Mouse (Mus musculus): Measurements from ENCODE around the gene Zfyve26. TPM values are rescaled to one million over a fixed set of nuclear protein-coding genes. Genes with fewer than 3 reads are reported as not detected.

The Zfyve26 gene
- polyA plus RNA-seq, 1 experiment, result 0.32 TPM

GRCm38 (mm10) chr12:79282595-79282994 is 13.5 kb downstream of the Zfyve26 start:
- Histone ChIP-seq H3K27me3 (ENCODE audit: control insufficient read depth) (no peaks in the 10 kb centered on the region), H3K4me1 (ENCODE audit: control insufficient read depth) (no peaks in the 10 kb centered on the region), H3K9me3 (ENCODE audit: control insufficient read depth, low read length) (no peaks in the 10 kb centered on the region), H3K4me3 (replicated peaks) (no peak overlapping the region), H3K36me3 (ENCODE audit: control insufficient read depth) (peaks cover 95% of the 10 kb centered on the region)
- no peak for TF ChIP-seq GATA1 (IDR thresholded peaks at IDR 0.05; ENCODE audit: low read length)

GRCm38 (mm10) chr12:79279513-79280115 is 16.5 kb downstream of the Zfyve26 start:
- TF ChIP-seq GATA1 (IDR thresholded peaks at IDR 0.05; ENCODE audit: low read length), result no peak
- TF ChIP-seq TAL1 (IDR thresholded peaks at IDR 0.05; ENCODE audit: low read length), result no peak
- Histone ChIP-seq H3K4me3 (replicated peaks) (no peak overlapping the region), H3K9me3 (ENCODE audit: control insufficient read depth, low read length) (no peaks in the 10 kb centered on the region), H3K36me3 (ENCODE audit: control insufficient read depth) (peaks cover 94% of the 10 kb centered on the region), H3K4me1 (ENCODE audit: control insufficient read depth) (no peaks in the 10 kb centered on the region), H3K27me3 (ENCODE audit: control insufficient read depth) (no peaks in the 10 kb centered on the region)

DNA sequence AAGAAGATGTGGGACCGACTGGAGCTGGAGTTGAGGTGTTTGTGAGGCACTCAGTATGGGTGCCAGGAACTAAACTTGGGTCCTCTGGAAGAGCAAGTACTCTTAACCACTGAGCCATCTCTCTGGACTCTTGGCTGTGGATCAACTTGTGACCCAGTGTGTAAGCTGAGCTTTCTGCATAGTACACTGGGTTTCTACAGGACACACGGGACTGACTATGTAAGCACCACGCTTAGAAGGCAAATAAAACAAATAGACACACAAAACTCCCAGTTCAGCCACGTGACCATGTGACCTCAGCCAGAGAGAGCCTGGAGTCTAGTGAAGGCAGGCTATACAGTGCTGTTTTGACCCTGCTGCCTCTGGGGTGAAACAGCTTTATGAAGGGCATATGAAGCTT is 23.5 kb downstream of the Zfyve26 start:
- H3K4me3 ChIP-seq (replicated peaks), result no peak overlapping the region
- no peaks in the 10 kb centered on the region for H3K9me3 ChIP-seq (ENCODE audit: control insufficient read depth, low read length)
- H3K36me3 ChIP-seq (ENCODE audit: control insufficient read depth), result peaks cover 97% of the 10 kb centered on the region
- no peaks in the 10 kb centered on the region for H3K27me3 ChIP-seq (ENCODE audit: control insufficient read depth)
- H3K4me1 ChIP-seq (ENCODE audit: control insufficient read depth), result no peaks in the 10 kb centered on the region
- no peak for TF ChIP-seq TAL1 (IDR thresholded peaks at IDR 0.05; ENCODE audit: low read length)
- no peak for TF ChIP-seq GATA1 (IDR thresholded peaks at IDR 0.05; ENCODE audit: low read length)

GRCm38 (mm10) chr12:79261035-79261434 is 35.1 kb downstream of the Zfyve26 start:
- TF ChIP-seq TAL1 (IDR thresholded peaks at IDR 0.05; ENCODE audit: low read length) (no peak), GATA1 (IDR thresholded peaks at IDR 0.05; ENCODE audit: low read length) (no peak)
- Histone ChIP-seq H3K27me3 (ENCODE audit: control insufficient read depth) (no peaks in the 10 kb centered on the region), H3K36me3 (ENCODE audit: control insufficient read depth) (peaks cover 88% of the 10 kb centered on the region), H3K4me3 (replicated peaks) (no peak overlapping the region), H3K9me3 (ENCODE audit: control insufficient read depth, low read length) (no peaks in the 10 kb centered on the region), H3K4me1 (ENCODE audit: control insufficient read depth) (no peaks in the 10 kb centered on the region)

DNA sequence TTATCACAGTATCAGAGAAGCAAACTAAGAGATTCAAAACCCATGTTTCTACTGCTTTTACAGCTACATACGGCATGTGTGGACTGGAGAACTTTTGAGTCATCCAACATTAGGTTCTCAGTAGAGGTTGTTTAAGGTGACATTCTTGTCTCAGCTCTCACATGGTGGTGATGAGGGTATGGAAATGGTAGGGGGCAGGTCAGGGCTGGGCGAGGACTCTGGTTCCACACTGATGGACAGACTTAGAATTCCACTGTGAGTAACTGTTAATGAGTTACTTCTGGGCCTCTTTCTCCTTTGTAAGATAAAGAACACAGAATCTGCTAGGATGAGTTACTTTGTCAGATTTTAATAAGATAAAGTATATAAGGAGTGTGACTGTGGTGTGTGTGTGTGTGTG is 36.0 kb downstream of the Zfyve26 start:
- Histone ChIP-seq H3K36me3 (ENCODE audit: control insufficient read depth) (peaks cover 85% of the 10 kb centered on the region), H3K27me3 (ENCODE audit: control insufficient read depth) (no peaks in the 10 kb centered on the region)
- TF ChIP-seq GATA1 (IDR thresholded peaks at IDR 0.05; ENCODE audit: low read length), result no peak
- TF ChIP-seq TAL1 (IDR thresholded peaks at IDR 0.05; ENCODE audit: low read length), result no peak

DNA sequence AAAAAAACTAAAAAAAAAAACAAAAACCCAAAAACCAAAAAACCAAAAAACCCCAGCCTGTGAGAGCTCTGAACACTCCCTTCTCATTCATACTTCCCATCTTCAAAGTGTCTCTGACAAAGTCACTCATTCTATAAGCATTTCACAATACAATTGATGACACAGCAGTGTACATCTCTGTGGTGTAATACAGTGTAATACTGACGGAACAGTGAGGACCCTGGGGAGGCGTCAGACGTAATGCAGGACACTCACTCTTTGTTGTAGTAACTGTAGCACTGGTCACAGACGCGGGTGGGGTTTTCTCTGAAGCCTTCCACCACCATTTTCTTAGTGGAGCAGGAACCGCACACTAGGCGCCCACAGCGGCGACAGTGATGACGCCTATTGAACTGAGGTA is 41.1 kb downstream of the Zfyve26 start:
- no peaks in the 10 kb centered on the region for H3K4me1 ChIP-seq (ENCODE audit: control insufficient read depth)
- TF ChIP-seq GATA1 (IDR thresholded peaks at IDR 0.05; ENCODE audit: low read length), result no peak
- TF ChIP-seq TAL1 (IDR thresholded peaks at IDR 0.05; ENCODE audit: low read length), result no peak
- no peak overlapping the region for H3K4me3 ChIP-seq (replicated peaks)
- H3K9me3 ChIP-seq (ENCODE audit: control insufficient read depth, low read length), result no peaks in the 10 kb centered on the region
- no peaks in the 10 kb centered on the region for H3K27me3 ChIP-seq (ENCODE audit: control insufficient read depth)
- peaks cover 84% of the 10 kb centered on the region for H3K36me3 ChIP-seq (ENCODE audit: control insufficient read depth)

More for the DNA sequence above, 36.0 kb downstream of the Zfyve26 start:
- H3K4me3 ChIP-seq (replicated peaks), result no peak overlapping the region
- no peaks in the 10 kb centered on the region for H3K9me3 ChIP-seq (ENCODE audit: control insufficient read depth, low read length)
- H3K4me1 ChIP-seq (ENCODE audit: control insufficient read depth), result no peaks in the 10 kb centered on the region

DNA sequence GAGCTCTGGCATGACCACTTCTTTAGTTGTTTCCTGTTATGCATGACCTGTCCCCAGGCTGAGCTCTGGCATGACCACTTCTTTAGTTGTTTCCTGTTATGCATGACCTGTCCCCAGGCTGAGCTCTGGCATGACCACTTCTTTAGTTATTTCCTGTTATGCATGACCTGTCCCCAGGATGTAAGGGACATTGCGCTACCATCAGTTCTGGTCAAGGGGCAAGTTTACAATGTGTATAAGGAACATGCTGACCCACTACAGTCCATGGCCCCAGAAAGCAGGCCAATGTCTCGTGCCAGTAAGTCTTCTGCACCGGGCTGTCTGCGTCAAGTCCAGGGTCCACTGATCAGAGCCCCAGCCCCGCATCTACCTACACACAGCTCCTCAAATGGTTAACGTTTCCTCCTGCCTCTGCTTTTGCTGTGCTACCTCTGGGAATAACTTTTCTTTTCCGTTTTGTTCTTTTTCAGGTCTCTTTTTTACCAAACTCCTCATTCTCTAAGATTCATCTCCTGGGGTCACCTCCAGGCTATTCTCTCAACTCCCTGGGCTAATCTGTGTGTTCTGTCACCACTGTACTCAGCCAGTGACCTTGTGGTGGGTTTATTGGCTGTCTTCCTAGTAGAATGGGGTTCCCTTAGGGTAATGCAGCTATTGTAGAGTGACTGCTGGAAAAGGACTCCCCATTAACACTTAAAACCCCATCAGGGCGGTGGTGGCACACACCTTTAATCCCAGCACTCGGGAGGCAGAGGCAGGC is 42.6 kb downstream of the Zfyve26 start:
- H3K36me3 ChIP-seq (ENCODE audit: control insufficient read depth), result peaks cover 88% of the 10 kb centered on the region

GRCm38 (mm10) chr12:79248110-79248509 is 48.0 kb downstream of the Zfyve26 start:
- TF ChIP-seq GATA1 (IDR thresholded peaks at IDR 0.05; ENCODE audit: low read length) (no peak), TAL1 (IDR thresholded peaks at IDR 0.05; ENCODE audit: low read length) (no peak)
- Histone ChIP-seq H3K36me3 (ENCODE audit: control insufficient read depth) (peaks cover 92% of the 10 kb centered on the region), H3K4me3 (replicated peaks) (no peak overlapping the region), H3K9me3 (ENCODE audit: control insufficient read depth, low read length) (no peaks in the 10 kb centered on the region), H3K27me3 (ENCODE audit: control insufficient read depth) (no peaks in the 10 kb centered on the region), H3K4me1 (ENCODE audit: control insufficient read depth) (no peaks in the 10 kb centered on the region)

More for the DNA sequence above, 42.6 kb downstream of the Zfyve26 start:
- H3K4me3 ChIP-seq (replicated peaks), result no peak overlapping the region
- no peaks in the 10 kb centered on the region for H3K27me3 ChIP-seq (ENCODE audit: control insufficient read depth)
- no peaks in the 10 kb centered on the region for H3K9me3 ChIP-seq (ENCODE audit: control insufficient read depth, low read length)
- no peak for TF ChIP-seq TAL1 (IDR thresholded peaks at IDR 0.05; ENCODE audit: low read length)
- TF ChIP-seq GATA1 (IDR thresholded peaks at IDR 0.05; ENCODE audit: low read length), result no peak
- no peaks in the 10 kb centered on the region for H3K4me1 ChIP-seq (ENCODE audit: control insufficient read depth)

GRCm38 (mm10) chr12:79242921-79243320 is 53.2 kb downstream of the Zfyve26 start:
- Histone ChIP-seq H3K4me3 (replicated peaks) (no peak overlapping the region), H3K36me3 (ENCODE audit: control insufficient read depth) (peaks cover 89% of the 10 kb centered on the region), H3K27me3 (ENCODE audit: control insufficient read depth) (no peaks in the 10 kb centered on the region), H3K9me3 (ENCODE audit: control insufficient read depth, low read length) (no peaks in the 10 kb centered on the region), H3K4me1 (ENCODE audit: control insufficient read depth) (no peaks in the 10 kb centered on the region)
- TF ChIP-seq GATA1 (IDR thresholded peaks at IDR 0.05; ENCODE audit: low read length) (no peak), TAL1 (IDR thresholded peaks at IDR 0.05; ENCODE audit: low read length) (no peak)

All from erythroblast, embryonic 14.5 days (primary cell).